In genomic region chr8:122162992-122163391, GRCm38 (mm10) we compare ENCODE assay signal across 10 mouse cellular contexts.
A peak's percentile ranks its signal among the peaks of the same experiment; 100 is the strongest.
DNase-seq lines count a peak whose midpoint lies in the region; ATAC-seq and TF ChIP-seq lines count a peak whose summit lies in the region.
"Had no signal": no experiment of that assay in that cellular context is flagged by ENCODE, and none has a peak within 500 bp of the region (broad histone marks: within the 10 kb centered on the region; RNA-seq: fewer than 3 reads in every experiment).

No protein-coding gene starts in this region.

- TF ChIP-seq POLR2A in liver, adult 2 months (IDR thresholded peaks at IDR 0.05; ENCODE audit: extremely low read depth, insufficient read depth, low read length) = no peak

- H3K4me1 ChIP-seq in liver, embryonic 12.5 days = no peaks in the 10 kb centered on the region
- H3K4me1 ChIP-seq in liver, adult 2 months (ENCODE audit: control insufficient read depth, insufficient read depth, low read length) = no peaks in the 10 kb centered on the region
- H3K4me1 ChIP-seq: neural tube, embryonic 13.5 days had no signal

- peaks cover 24% of the 10 kb centered on the region; the same call in 1 of the 2 replicates for H3K27me3 ChIP-seq in liver, embryonic 12.5 days (replicated peaks)
- H3K27me3 ChIP-seq in liver, adult 2 months (ENCODE audit: control insufficient read depth, insufficient read depth, low read length) = no peaks in the 10 kb centered on the region
- H3K27me3 ChIP-seq: neural tube, embryonic 13.5 days had no signal

- peak; percentile 77 for DNase-seq in liver
- DNase-seq in c-Kit-positive CD71-negative TER-119-negative erythroid progenitor cells, embryonic 14.5 days (ENCODE audit: low read depth) = peak; percentile 49
- DNase-seq in forelimb bud, embryonic 11.5 days (ENCODE audit: low read depth, low spot score) = peak; percentile 65
- DNase-seq in kidney, adult 18-20 months = peak; percentile 75
- peak; percentile 40 for DNase-seq in liver, adult 2 months (ENCODE audit: extremely low read depth, low read depth, low spot score)
- peak; percentile 23 for DNase-seq in retina, adult 2 months (ENCODE audit: low read depth, low spot score)
- DNase-seq in thymus, postnatal 25 days = peak; percentile 73

- H3K27ac ChIP-seq in liver, embryonic 12.5 days = no peak overlapping the region
- H3K27ac ChIP-seq in liver, adult 2 months (replicated peaks; ENCODE audit: insufficient read depth, low read depth, low read length) = no peak overlapping the region
- H3K27ac ChIP-seq: neural tube, embryonic 13.5 days had no signal

- no peak overlapping the region for H3K4me2 ChIP-seq in liver, embryonic 12.5 days
- H3K4me2 ChIP-seq: neural tube, embryonic 13.5 days had no signal

- no peak overlapping the region for H3K9ac ChIP-seq in liver, embryonic 12.5 days
- H3K9ac ChIP-seq in liver, adult 2 months (ENCODE audit: low read depth, low read length) = no peak overlapping the region
- H3K9ac ChIP-seq: neural tube, embryonic 13.5 days had no signal

- TF ChIP-seq CTCF in liver, adult 2 months (IDR thresholded peaks at IDR 0.05; ENCODE audit: low read depth, low read length) = peak; percentile 96

- H3K79me2 ChIP-seq in liver, adult 2 months (ENCODE audit: control insufficient read depth, insufficient read depth, low read length) = no peaks in the 10 kb centered on the region

- ATAC-seq in liver, embryonic 12.5 days = no peak

- 30% methylated on average over 8 of the region's 8 CpGs for WGBS in liver, embryonic 12.5 days (ENCODE audit: insufficient replicate concordance)
- WGBS in liver, adult 2 months = 32% methylated on average over 8 of the region's 8 CpGs

- H3K9me3 ChIP-seq in liver, embryonic 12.5 days (replicated peaks) = no peaks in the 10 kb centered on the region
- H3K9me3 ChIP-seq: neural tube, embryonic 13.5 days had no signal

- no peaks in the 10 kb centered on the region for H3K36me3 ChIP-seq in liver, embryonic 12.5 days
- no peaks in the 10 kb centered on the region for H3K36me3 ChIP-seq in liver, adult 2 months (ENCODE audit: control insufficient read depth, insufficient read depth, low read length)
- H3K36me3 ChIP-seq: neural tube, embryonic 13.5 days had no signal

- no peak overlapping the region for H3K4me3 ChIP-seq in liver, embryonic 12.5 days
- no peak overlapping the region for H3K4me3 ChIP-seq in liver, adult 2 months (ENCODE audit: insufficient read depth, low read depth, low read length)
- H3K4me3 ChIP-seq: erythroblast, embryonic 14.5 days; neural tube, embryonic 13.5 days had no signal

Comparison
In these comparisons a context has a peak if more than half of its experiments do, and no peak if none do; other contexts are left out.
1. DNase-seq: peak in every context shown above with its lines; median percentile 77 in liver; 75 in kidney, adult 18-20 months; 73 in thymus, postnatal 25 days; 65 in forelimb bud, embryonic 11.5 days; 49 in c-Kit-positive CD71-negative TER-119-negative erythroid progenitor cells, embryonic 14.5 days; 40 in liver, adult 2 months; 23 in retina, adult 2 months.